Mouse (Mus musculus) midbrain, embryonic 16.5 days (tissue): ENCODE measurements at regions not wholly inside any gene's neighbourhood (a gene's known extent, or its start where the extent isn't known, plus 50 kb on each side); places are given as distances from the start of the nearest gene placed in this dataset.

Experiments used
- ATAC-seq: fragments of 200-750 bp; cut with Nextera tagmentation; 2 replicates; pipeline ENCODE4 v1.8.0; 2017; ENCODE audit warnings: moderate TSS enrichment
- H3K27ac ChIP-seq: fragments of 300-500 bp; sonication (generic); 2 replicates; pipeline ENCODE4 v1.5.1; 2014; ENCODE audit warnings: mild to moderate bottlenecking, low read length, mixed read lengths
- H3K27me3 ChIP-seq: fragments of 300-500 bp; sonication (generic); 2 replicates; pipeline ENCODE4 v1.6.1; 2014; ENCODE audit warnings: low read depth, low read length, mixed read lengths; ENCODE audit not compliant: control insufficient read depth, insufficient read depth
- H3K36me3 ChIP-seq: fragments of 300-500 bp; sonication (generic); 2 replicates; pipeline ENCODE4 v1.6.1; 2014; ENCODE audit warnings: mild to moderate bottlenecking, low read length, moderate library complexity, mixed read lengths; ENCODE audit not compliant: control insufficient read depth, insufficient read depth
- H3K4me1 ChIP-seq: fragments of 300-500 bp; sonication (generic); 2 replicates; pipeline ENCODE4 v1.6.1; 2014; ENCODE audit warnings: mild to moderate bottlenecking, low read length, mixed read lengths; ENCODE audit not compliant: control insufficient read depth, insufficient read depth
- H3K4me2 ChIP-seq: fragments of 300-500 bp; sonication (generic); 2 replicates; pipeline ENCODE4 v1.6.1; 2014; ENCODE audit warnings: mild to moderate bottlenecking, low read length, mixed read lengths
- H3K4me3 ChIP-seq: fragments of 300-500 bp; sonication (generic); 2 replicates; pipeline ENCODE4 v1.5.1; 2014; ENCODE audit warnings: low read depth, mild to moderate bottlenecking, low read length, moderate library complexity, mixed read lengths
- H3K9ac ChIP-seq: fragments of 300-500 bp; sonication (generic); 2 replicates; pipeline ENCODE4 v1.6.1; 2014; ENCODE audit warnings: low read depth, low read length, mixed read lengths
- H3K9me3 ChIP-seq: fragments of 300-500 bp; sonication (generic); replicated peaks from 2 replicates; pipeline ENCODE4 v1.6.1; 2014; ENCODE audit warnings: mild to moderate bottlenecking, low read length, mixed read lengths; ENCODE audit not compliant: control insufficient read depth, poor library complexity, severe bottlenecking
- WGBS: fragments of 180-500 bp; shearing (Covaris S2); extraction: QIAGEN DNeasy Blood & Tissue Kit; methylation state at CpG from one replicate; pipeline ENCODE4 v1.1.7; 2014; 5-methylcytosine and 5-hydroxymethylcytosine counted together

DNA sequence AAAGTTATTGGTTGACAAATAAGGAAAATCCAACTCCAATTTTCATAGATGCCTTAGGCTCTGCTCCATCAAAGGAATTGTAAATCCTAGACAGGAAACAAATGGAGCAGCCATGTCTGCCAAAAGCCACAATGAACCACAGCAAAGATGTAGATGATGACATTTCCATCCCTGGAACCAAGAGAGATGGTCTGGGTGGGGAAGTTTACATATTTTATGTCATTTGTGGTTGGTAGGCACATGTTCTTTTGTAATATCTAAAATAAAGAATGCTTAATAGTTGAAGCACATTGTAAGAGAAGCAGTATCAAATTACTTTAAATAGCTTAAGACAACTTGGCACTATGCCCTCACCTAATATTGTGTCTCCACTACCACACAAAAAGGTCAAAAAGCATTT, 443.2 kb downstream of the Tmem135 start:
- H3K27ac ChIP-seq = no peak overlapping the region
- H3K4me2 ChIP-seq = no peak overlapping the region
- H3K27me3 ChIP-seq = no peaks in the 10 kb centered on the region
- no peak overlapping the region for H3K4me3 ChIP-seq
- no peak for ATAC-seq
- H3K9ac ChIP-seq = no peak overlapping the region
- no peaks in the 10 kb centered on the region for H3K4me1 ChIP-seq
- no peaks in the 10 kb centered on the region for H3K36me3 ChIP-seq
- no peaks in the 10 kb centered on the region for H3K9me3 ChIP-seq

DNA sequence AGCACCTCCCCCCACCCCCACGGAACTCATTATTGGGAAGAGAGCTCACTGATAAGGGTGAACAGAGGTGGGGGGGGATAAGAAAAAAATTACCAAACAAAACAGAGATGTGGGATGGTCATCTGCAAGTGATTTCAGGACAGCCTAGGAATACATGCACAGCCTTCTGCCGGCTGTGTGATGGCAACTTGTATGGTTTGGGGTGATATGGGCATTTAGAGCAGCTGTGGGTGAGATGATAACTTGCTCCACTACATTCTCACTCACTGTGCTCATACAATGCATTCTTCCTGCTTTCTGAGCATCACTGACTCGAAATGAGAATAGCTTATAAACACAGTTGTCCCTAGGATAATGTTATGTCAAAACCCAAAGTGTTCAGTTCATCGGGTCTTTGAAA, 443.8 kb downstream of the Tmem135 start:
- WGBS = 69% methylated on average over 4 of the region's 4 CpGs
- no peak for ATAC-seq
- no peaks in the 10 kb centered on the region for H3K4me1 ChIP-seq

DNA sequence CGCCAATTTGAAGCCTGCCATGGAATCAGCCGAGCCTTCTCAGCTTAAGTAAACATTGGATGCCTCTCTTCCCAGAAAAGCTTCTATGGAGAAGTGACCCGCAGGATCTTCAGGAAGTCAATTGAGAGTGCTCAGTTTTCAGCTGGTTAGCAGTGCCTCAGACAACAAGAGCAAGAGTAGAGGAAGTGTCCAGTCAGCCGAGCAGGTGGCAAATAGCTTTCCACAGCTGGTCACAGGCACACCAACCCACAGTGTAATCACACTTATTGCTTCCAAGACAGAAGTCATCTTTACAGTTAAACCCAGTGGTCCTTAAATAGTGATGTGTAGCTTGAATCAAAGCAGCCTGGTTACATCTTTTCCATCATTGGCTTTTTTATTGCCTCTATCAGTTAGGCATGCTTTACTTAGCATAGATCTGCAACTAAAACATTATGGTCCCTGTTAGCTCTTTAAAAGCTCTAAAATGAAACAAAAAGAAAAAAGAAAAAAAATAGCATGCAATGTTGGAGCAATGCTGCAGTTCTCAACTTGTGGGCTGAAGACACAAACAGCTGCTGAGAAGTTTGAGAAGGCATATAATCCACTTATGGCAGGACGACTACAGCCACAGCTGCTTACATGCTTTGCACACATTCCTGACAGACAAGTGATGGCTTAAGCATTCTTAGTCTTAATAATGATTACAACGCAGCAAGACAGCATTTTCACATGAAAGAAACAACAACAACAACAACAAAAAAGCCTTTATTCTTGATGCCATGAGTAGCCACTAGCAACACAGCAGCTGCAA, 444.5 kb downstream of the Tmem135 start:
- WGBS = 51% methylated on average over 6 of the region's 6 CpGs
- Histone ChIP-seq H3K4me1 (no peaks in the 10 kb centered on the region), H3K27ac (no peak overlapping the region), H3K9me3 (no peaks in the 10 kb centered on the region), H3K9ac (no peak overlapping the region), H3K4me2 (no peak overlapping the region), H3K27me3 (no peaks in the 10 kb centered on the region), H3K4me3 (no peak overlapping the region), H3K36me3 (no peaks in the 10 kb centered on the region)
- no peak for ATAC-seq

More for the DNA sequence above, 443.8 kb downstream of the Tmem135 start:
- Histone ChIP-seq H3K27me3 (no peaks in the 10 kb centered on the region), H3K4me2 (no peak overlapping the region), H3K27ac (no peak overlapping the region), H3K9ac (no peak overlapping the region), H3K36me3 (no peaks in the 10 kb centered on the region), H3K4me3 (no peak overlapping the region), H3K9me3 (no peaks in the 10 kb centered on the region)

DNA sequence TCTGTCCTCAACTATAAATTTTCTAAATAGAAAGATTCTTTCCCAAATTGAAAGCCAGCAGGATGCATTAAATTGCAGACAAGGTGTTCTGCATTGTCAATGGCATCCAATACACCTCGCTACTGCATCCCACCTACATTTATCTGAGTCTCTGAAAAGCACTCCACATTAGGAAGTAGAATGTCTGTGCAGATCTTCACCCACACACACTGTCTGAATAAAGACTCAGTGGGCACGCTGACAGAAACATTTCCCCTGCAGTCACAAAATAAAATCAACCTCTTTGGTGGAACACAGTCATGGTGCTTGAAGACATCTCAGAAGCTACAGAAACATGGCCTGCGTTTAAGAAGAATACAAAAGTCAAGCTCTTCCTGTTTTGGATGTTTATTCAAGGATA, 449.0 kb downstream of the Tmem135 start:
- Histone ChIP-seq H3K4me2 (no peak overlapping the region), H3K36me3 (no peaks in the 10 kb centered on the region), H3K4me1 (no peaks in the 10 kb centered on the region), H3K27ac (no peak overlapping the region), H3K9ac (no peak overlapping the region), H3K27me3 (no peaks in the 10 kb centered on the region), H3K9me3 (no peaks in the 10 kb centered on the region), H3K4me3 (no peak overlapping the region)
- ATAC-seq = no peak
- WGBS = 89% methylated on average over 3 of the region's 3 CpGs

DNA sequence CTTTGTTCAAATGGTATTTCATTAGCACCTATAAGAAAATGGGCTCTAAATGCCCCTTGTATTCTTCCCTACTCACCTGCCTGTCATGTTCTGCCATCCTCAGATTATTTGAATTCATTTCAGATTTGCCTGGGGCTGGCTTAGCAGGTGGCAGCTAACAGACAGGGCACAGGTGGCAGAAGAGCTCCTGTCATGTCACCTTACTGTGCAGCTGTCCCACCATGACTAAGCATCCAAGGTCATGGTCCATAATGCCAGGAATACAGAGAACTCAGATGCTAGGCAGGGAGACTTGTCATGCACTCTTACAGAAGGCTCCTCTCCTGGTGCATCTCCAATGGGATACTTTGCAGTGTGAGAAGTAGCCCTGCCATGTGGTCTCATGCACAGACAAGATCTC, 458.7 kb downstream of the Tmem135 start:
- ATAC-seq = no peak
- Histone ChIP-seq H3K4me3 (no peak overlapping the region), H3K4me2 (no peak overlapping the region), H3K9me3 (no peaks in the 10 kb centered on the region), H3K9ac (no peak overlapping the region), H3K4me1 (no peaks in the 10 kb centered on the region), H3K27ac (no peak overlapping the region), H3K36me3 (no peaks in the 10 kb centered on the region), H3K27me3 (no peaks in the 10 kb centered on the region)

DNA sequence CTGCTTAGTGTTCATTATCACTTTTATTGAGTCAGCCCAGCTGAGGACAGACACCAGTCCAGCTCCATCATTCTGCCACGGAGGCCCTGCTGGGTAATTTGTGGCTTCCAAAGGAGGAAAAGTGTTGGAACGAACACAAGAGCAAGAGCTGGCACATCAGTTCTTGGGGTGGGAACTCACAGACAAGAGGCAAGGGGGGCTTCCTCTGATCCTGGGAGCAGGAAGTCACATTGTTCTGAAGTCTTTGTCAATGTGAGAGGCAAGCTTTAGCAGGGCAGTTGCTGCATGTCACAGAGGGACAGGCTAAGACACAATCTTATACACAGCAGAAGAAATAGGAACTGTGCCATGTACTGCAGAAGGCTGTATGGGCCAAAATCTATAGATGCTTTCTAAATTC, 459.1 kb downstream of the Tmem135 start:
- Histone ChIP-seq H3K36me3 (no peaks in the 10 kb centered on the region), H3K9ac (no peak overlapping the region), H3K4me1 (no peaks in the 10 kb centered on the region), H3K4me2 (no peak overlapping the region), H3K27me3 (no peaks in the 10 kb centered on the region), H3K27ac (no peak overlapping the region), H3K4me3 (no peak overlapping the region), H3K9me3 (no peaks in the 10 kb centered on the region)
- ATAC-seq = no peak
- 47% methylated on average over 2 of the region's 2 CpGs for WGBS

DNA sequence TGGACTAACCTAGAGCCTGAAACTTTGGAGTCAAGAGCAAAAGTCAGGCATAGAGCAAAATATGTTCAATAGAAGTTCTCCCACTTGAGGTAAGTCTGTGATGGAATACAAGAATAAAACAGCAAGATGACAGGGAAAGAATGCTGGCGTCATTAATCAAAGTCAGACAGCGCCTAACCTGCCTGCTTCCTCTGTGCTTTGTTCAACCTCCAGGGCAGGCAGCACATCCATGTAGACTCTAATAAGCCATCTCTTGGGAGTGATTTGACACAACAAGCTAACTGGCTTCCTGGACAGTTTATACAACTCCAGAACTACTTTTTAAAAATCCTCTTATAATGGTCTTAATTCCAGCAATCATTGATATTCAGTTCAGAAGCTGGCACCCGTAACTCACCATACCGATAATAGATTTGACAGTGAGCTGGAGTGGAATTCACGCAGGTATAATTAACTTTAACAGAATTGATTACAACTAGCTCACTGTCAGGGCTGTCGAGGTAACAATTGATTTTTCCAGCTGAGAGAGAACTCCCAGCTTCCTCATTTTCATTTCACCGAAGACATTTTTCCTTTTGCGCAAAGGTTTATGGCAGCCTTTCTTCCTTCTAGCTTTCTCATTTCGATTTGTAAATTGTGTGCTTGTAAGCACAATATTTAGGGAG, 462.6 kb downstream of the Tmem135 start:
- no peak overlapping the region for H3K27ac ChIP-seq

DNA sequence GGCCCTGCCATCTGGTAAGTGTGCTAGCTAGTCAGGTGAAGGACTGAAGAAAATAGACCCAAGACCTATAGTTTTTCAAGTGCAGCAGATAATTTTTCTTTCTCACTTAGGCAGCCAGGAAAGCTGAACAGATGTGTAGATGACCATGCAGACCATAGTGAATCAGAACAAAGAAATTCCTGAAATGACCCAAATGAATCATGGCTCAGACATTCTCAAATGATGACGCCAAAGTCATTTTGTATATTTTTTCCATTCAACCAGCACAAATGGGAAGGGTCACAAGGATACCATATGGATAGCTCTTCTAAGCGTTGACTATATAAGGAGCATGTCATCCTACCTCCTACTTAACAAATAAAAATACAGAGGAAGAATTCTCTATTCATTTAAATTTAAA, 463.8 kb downstream of the Tmem135 start:
- Histone ChIP-seq H3K36me3 (no peaks in the 10 kb centered on the region), H3K9me3 (no peaks in the 10 kb centered on the region), H3K4me2 (no peak overlapping the region), H3K4me3 (no peak overlapping the region), H3K27ac (no peak overlapping the region), H3K4me1 (no peaks in the 10 kb centered on the region), H3K9ac (no peak overlapping the region), H3K27me3 (no peaks in the 10 kb centered on the region)
- no peak for ATAC-seq
- WGBS = 92% methylated on average over 2 of the region's 2 CpGs

More for the DNA sequence above, 462.6 kb downstream of the Tmem135 start:
- WGBS = 70% methylated on average over 9 of the region's 9 CpGs
- Histone ChIP-seq H3K9ac (no peak overlapping the region), H3K9me3 (no peaks in the 10 kb centered on the region), H3K27me3 (no peaks in the 10 kb centered on the region), H3K36me3 (no peaks in the 10 kb centered on the region), H3K4me2 (no peak overlapping the region), H3K4me3 (no peak overlapping the region), H3K4me1 (no peaks in the 10 kb centered on the region)
- ATAC-seq = no peak

DNA sequence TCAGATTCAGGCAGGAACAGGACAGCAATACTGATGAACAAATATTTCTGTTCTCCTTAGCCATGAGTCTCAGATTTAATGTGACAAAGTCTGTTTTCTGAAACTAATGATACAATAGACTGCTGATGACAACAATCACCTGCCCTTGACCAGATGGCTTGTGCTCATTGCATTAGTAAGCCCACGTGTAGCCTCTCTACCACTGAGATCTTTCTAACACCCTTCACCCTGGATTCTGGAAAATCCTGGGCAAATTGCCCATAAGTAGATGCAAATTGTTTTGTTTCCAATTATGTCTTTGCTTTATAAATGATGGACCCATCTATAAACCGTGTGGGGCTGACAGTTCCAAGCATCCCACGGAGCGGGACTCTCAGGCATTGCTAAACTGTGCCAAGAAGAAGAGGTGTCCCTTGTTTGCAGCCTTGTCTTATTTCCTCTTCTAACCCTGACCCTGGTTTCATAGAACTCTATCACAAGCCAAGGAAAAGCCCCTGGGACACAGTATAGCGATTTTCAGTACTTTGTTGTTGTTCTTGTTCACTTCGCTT, 475.7 kb downstream of the Tmem135 start:
- H3K36me3 ChIP-seq = no peaks in the 10 kb centered on the region
- no peaks in the 10 kb centered on the region for H3K27me3 ChIP-seq
- 74% methylated on average over 6 of the region's 6 CpGs for WGBS
- no peaks in the 10 kb centered on the region for H3K4me1 ChIP-seq
- H3K4me2 ChIP-seq = no peak overlapping the region
- ATAC-seq = no peak
- H3K4me3 ChIP-seq = no peak overlapping the region
- no peak overlapping the region for H3K27ac ChIP-seq
- no peak overlapping the region for H3K9ac ChIP-seq
- peaks cover 3% of the 10 kb centered on the region; the same call in 1 of the 2 replicates for H3K9me3 ChIP-seq
